Mouse (Mus musculus) left cerebral cortex, postnatal 36 days (tissue): ENCODE measurements at regions not wholly inside any gene's neighbourhood (a gene's known extent, or its start where the extent isn't known, plus 50 kb on each side); places are given as distances from the start of the nearest gene placed in this dataset.

Experiments used
- DNase-seq, 2 experiments: peaks; one replicate each; pipeline ENCODE4 v3.0.0; 2021 to 2022; ENCODE audit warnings: low spot score in 2 of 2, mixed read lengths in 1 of 2
- intact Hi-C: fragments of 180-260 bp; cut with DNase I; formaldehyde crosslinking; loops from one replicate; pipeline ENCODE4 v1.15.1; 2025

GRCm38 (mm10) chr14:76672442-76672841 is 115.8 kb upstream of the Serp2 start:
- intact Hi-C loops: no loop called here
- no peak for DNase-seq

GRCm38 (mm10) chr14:76671023-76671422 is 114.3 kb upstream of the Serp2 start:
- intact Hi-C loops: no loop called here
- DNase-seq: no peak

- intact Hi-C loops: no loop called here
- no peak for DNase-seq
These were observed 109.2 kb upstream of the Serp2 start for GRCm38 (mm10) chr14:76665754-76666371.

GRCm38 (mm10) chr14:76664586-76665508 is 108.2 kb upstream of the Serp2 start:
- intact Hi-C loops: no loop called here
- DNase-seq: no peak

GRCm38 (mm10) chr14:76663816-76664215 is 107.1 kb upstream of the Serp2 start:
- no peak for DNase-seq
- intact Hi-C loops: no loop called here

GRCm38 (mm10) chr14:76662871-76663270 is 106.2 kb upstream of the Serp2 start:
- no peak for DNase-seq
- intact Hi-C loops: no loop called here

- intact Hi-C loops: no loop called here
These were observed 104.2 kb upstream of the Serp2 start for GRCm38 (mm10) chr14:76660906-76661305.

GRCm38 (mm10) chr14:76658952-76659502 is 102.3 kb upstream of the Serp2 start:
- DNase-seq: peak; percentile 29 to 31
- intact Hi-C loops: loop anchor here (10.0 kb wide), 1 partner anchor 106 kb away; no protein-coding TSS in a partner anchor

More at GRCm38 (mm10) chr14:76660906-76661305, 104.2 kb upstream of the Serp2 start:
- no peak for DNase-seq

GRCm38 (mm10) chr14:76657784-76658610 is 101.3 kb upstream of the Serp2 start:
- DNase-seq: peak; percentile 25 to 29
- intact Hi-C loops: loop anchor here (10.0 kb wide), 1 partner anchor 107 kb away; no protein-coding TSS in a partner anchor

- intact Hi-C loops: loop anchor here (10.0 kb wide), 1 partner anchor 107 kb away; no protein-coding TSS in a partner anchor
These were observed 100.7 kb upstream of the Serp2 start for GRCm38 (mm10) chr14:76657375-76657774.

GRCm38 (mm10) chr14:76652356-76653126 is 95.9 kb upstream of the Serp2 start:
- DNase-seq: no peak
- intact Hi-C loops: loop anchor here (5.0 to 10.0 kb wide), 2 partner anchors 95 to 112 kb away; partner anchors contain the start of gene Serp2

More at GRCm38 (mm10) chr14:76657375-76657774, 100.7 kb upstream of the Serp2 start:
- DNase-seq: no peak

- peak; percentile 38 to 47 for DNase-seq
- intact Hi-C loops: loop anchor here (5.0 to 10.0 kb wide), 2 partner anchors 94 to 114 kb away; partner anchors contain the start of gene Serp2
These were observed 94.4 kb upstream of the Serp2 start for GRCm38 (mm10) chr14:76651096-76651495.

GRCm38 (mm10) chr14:76649927-76650326 is 93.2 kb upstream of the Serp2 start:
- intact Hi-C loops: loop anchor here (5.0 to 10.0 kb wide), 2 partner anchors 93 to 115 kb away; partner anchors contain the start of gene Serp2
- DNase-seq: no peak

- intact Hi-C loops: no loop called here
- no peak for DNase-seq
These were observed 88.0 kb upstream of the Serp2 start for GRCm38 (mm10) chr14:76644716-76645115.

GRCm38 (mm10) chr14:76641752-76642529 is 85.3 kb upstream of the Serp2 start:
- no peak for DNase-seq
- intact Hi-C loops: no loop called here

- DNase-seq: no peak
- intact Hi-C loops: no loop called here
These were observed 76.5 kb upstream of the Serp2 start for GRCm38 (mm10) chr14:76633170-76633569.

- no peak for DNase-seq
- intact Hi-C loops: no loop called here
These were observed 76.1 kb upstream of the Serp2 start for GRCm38 (mm10) chr14:76632763-76633162.

- intact Hi-C loops: no loop called here
- DNase-seq: no peak
These were observed 75.1 kb upstream of the Serp2 start for GRCm38 (mm10) chr14:76631740-76632139.
